Mouse (Mus musculus) midbrain, embryonic 13.5 days (tissue): ENCODE measurements at regions not wholly inside any gene's neighbourhood (a gene's known extent, or its start where the extent isn't known, plus 50 kb on each side); places are given as distances from the start of the nearest gene placed in this dataset.

Source experiments
- ATAC-seq: fragments of 200-750 bp; cut with Nextera tagmentation; 2 replicates; pipeline ENCODE4 v1.8.0; 2017; ENCODE audit warnings: mild to moderate bottlenecking, moderate TSS enrichment, moderate library complexity
- H3K27ac ChIP-seq: fragments of 300-500 bp; sonication (generic); 2 replicates; pipeline ENCODE4 v1.5.1; 2015; ENCODE audit warnings: inconsistent platforms, mild to moderate bottlenecking, moderate library complexity
- H3K27me3 ChIP-seq: fragments of 300-500 bp; sonication (generic); 2 replicates; pipeline ENCODE4 v1.6.1; 2015; ENCODE audit warnings: mild to moderate bottlenecking, inconsistent platforms
- H3K36me3 ChIP-seq: fragments of 300-500 bp; sonication (generic); 2 replicates; pipeline ENCODE4 v1.6.1; 2015; ENCODE audit warnings: mild to moderate bottlenecking, inconsistent platforms
- H3K4me1 ChIP-seq: fragments of 300-500 bp; sonication (generic); replicated peaks from 2 replicates; pipeline ENCODE4 v1.6.1; 2015; ENCODE audit warnings: inconsistent platforms
- H3K4me2 ChIP-seq: fragments of 300-500 bp; sonication (generic); replicated peaks from 2 replicates; pipeline ENCODE4 v1.6.1; 2015; ENCODE audit warnings: moderate library complexity, mild to moderate bottlenecking, inconsistent platforms
- H3K4me3 ChIP-seq: fragments of 300-500 bp; sonication (generic); replicated peaks from 2 replicates; pipeline ENCODE4 v1.5.1; 2015; ENCODE audit warnings: mild to moderate bottlenecking, inconsistent platforms
- H3K9ac ChIP-seq: fragments of 300-500 bp; sonication (generic); replicated peaks from 2 replicates; pipeline ENCODE4 v1.6.1; 2015; ENCODE audit warnings: mild to moderate bottlenecking, inconsistent platforms
- H3K9me3 ChIP-seq: fragments of 300-500 bp; sonication (generic); 2 replicates; pipeline ENCODE4 v1.6.1; 2016; ENCODE audit warnings: mild to moderate bottlenecking, inconsistent platforms
- WGBS: fragments of 180-500 bp; shearing (Covaris S2); methylation state at CpG from one replicate; pipeline ENCODE4 v1.1.7; 2015; 5-methylcytosine and 5-hydroxymethylcytosine counted together

DNA sequence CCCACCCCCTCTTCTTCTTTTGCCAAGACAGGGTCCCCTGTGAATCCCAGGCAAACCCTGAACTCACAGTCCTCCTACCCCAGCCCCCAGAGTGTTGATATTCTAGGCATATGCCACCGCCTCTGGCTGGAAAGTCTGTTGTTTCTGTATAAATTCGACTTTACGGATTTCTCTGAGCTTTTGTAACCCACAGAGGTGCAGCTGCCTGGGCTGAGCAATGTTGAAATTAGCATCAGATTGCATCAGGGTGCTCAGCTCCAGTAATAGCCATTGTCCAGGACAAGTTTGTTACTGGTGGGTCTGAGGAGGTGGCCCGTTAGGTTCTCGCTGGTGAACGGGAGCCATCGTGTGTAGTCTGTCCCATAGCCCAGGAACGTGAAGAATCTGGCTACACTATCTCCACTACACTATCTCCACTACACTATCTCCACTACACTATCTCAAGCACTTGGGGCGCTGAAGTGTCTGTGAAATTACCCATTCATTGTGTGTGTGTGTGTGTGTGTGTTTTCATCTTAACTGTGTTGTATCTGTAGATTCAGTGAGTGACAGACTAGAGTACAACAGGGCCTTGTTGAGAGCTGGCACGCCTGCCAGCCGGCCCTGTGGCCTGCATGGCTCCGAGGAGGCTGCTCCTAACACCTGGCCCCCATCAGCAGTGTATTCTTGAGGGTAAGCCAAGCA lies 92.4 kb upstream of the Hnrnpk start:
- 68% methylated on average over 12 of the region's 12 CpGs for WGBS
- H3K9ac ChIP-seq = no peak overlapping the region
- peaks cover 10% of the 10 kb centered on the region for H3K4me1 ChIP-seq
- peak; percentile 67; the same call in 1 of the 2 replicates for ATAC-seq
- no peaks in the 10 kb centered on the region for H3K36me3 ChIP-seq
- no peaks in the 10 kb centered on the region for H3K27me3 ChIP-seq
- no peak overlapping the region for H3K4me3 ChIP-seq
- H3K9me3 ChIP-seq = no peaks in the 10 kb centered on the region
- no peak overlapping the region for H3K4me2 ChIP-seq
- H3K27ac ChIP-seq = no peak overlapping the region

DNA sequence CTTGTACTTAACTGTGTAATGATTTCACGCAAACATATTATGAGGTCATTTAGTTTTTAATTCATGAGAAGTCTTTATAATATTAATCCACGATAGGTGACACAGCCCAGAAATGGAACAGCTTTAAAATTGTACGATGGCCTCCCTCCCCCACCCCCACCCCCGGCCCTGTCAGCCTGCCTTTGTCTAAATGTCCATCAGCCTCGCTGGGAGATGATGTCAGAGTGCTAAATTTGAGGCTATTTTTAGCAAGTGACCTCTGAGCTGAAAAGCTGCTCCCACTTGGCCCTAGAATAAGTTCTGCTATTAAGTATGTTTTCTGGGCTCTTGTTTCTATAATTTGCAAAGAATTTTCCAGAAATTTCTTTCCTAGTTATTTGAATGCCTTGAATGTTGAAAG lies 91.6 kb upstream of the Hnrnpk start:
- no peak overlapping the region for H3K4me2 ChIP-seq
- 48% methylated on average over 5 of the region's 5 CpGs for WGBS
- peaks cover 10% of the 10 kb centered on the region for H3K4me1 ChIP-seq
- no peak overlapping the region for H3K27ac ChIP-seq
- H3K9me3 ChIP-seq = no peaks in the 10 kb centered on the region
- H3K4me3 ChIP-seq = no peak overlapping the region
- H3K9ac ChIP-seq = no peak overlapping the region
- ATAC-seq = no peak
- H3K27me3 ChIP-seq = no peaks in the 10 kb centered on the region
- no peaks in the 10 kb centered on the region for H3K36me3 ChIP-seq

DNA sequence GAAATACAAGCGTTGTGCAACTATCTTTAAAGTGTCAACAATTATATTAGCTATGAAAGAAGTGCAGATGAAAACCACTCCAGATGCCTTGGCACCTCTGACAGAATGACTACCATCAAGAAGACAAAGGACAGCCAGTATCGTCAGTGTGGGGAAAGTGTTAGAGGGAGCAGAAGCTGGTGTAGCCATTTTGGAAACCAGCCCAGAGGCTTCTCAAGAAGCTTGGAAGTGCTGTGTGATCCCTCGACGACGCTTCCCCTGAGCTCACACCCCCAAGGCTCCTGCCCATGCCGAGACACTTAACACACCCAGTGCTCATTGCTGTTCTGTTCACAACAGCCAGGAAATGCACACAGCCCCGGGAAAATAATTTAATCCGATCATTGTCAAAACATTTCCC lies 87.7 kb upstream of the Hnrnpk start:
- ATAC-seq = no peak
- H3K4me3 ChIP-seq = no peak overlapping the region
- H3K27ac ChIP-seq = no peak overlapping the region
- no peaks in the 10 kb centered on the region for H3K36me3 ChIP-seq
- no peak overlapping the region for H3K4me2 ChIP-seq
- H3K4me1 ChIP-seq = peaks cover 10% of the 10 kb centered on the region
- H3K9me3 ChIP-seq = no peaks in the 10 kb centered on the region
- WGBS = 70% methylated on average over 8 of the region's 8 CpGs
- no peak overlapping the region for H3K9ac ChIP-seq
- no peaks in the 10 kb centered on the region for H3K27me3 ChIP-seq

DNA sequence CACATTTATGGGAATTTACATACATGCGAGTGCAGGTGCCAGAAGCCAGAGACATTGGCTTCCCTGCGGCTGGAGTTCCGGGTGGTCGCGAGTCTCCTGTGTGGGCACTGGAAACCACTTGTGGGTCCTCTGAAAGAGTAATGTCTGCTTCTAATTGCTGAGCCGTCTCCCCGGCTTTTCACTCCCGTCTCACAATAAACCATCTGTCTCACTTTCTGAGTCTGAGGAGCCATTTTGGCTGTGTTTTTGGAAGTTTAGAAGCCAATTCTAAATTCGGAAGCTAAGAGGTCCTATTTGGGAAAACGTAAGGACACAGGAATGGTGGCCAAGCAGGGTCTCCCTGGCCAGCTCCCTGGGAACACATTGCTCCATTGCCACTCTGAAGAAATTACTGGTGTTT lies 81.9 kb upstream of the Hnrnpk start:
- H3K4me3 ChIP-seq = no peak overlapping the region
- 79% methylated on average over 10 of the region's 10 CpGs for WGBS
- no peak for ATAC-seq
- H3K4me1 ChIP-seq = peaks cover 10% of the 10 kb centered on the region; the same call in 1 of the 2 replicates
- no peaks in the 10 kb centered on the region for H3K36me3 ChIP-seq
- no peaks in the 10 kb centered on the region for H3K9me3 ChIP-seq
- no peak overlapping the region for H3K9ac ChIP-seq
- H3K27ac ChIP-seq = no peak overlapping the region
- no peaks in the 10 kb centered on the region for H3K27me3 ChIP-seq
- H3K4me2 ChIP-seq = no peak overlapping the region

DNA sequence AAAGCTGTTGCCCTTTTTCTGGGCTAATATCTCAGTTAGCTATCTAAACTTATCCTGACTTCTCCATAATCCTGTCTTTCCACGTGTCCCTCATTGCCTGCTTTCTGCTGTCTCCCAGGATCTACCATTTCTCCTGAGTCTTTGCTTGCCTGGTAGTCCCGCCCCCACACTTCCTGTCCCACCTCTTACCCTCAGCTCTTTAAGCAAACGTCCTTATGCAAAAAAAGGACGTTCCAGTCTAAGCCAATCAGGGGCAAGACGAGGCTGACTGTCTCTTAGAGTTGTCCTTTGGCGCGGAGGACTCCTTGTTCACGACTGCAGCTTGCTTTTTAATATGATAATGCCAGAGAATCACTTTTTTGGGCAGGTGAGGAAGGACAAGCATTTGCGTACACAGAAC lies 79.6 kb upstream of the Hnrnpk start:
- Histone ChIP-seq H3K4me3 (no peak overlapping the region), H3K9me3 (no peaks in the 10 kb centered on the region), H3K9ac (no peak overlapping the region), H3K4me2 (no peak overlapping the region), H3K27ac (no peak overlapping the region), H3K36me3 (no peaks in the 10 kb centered on the region), H3K27me3 (no peaks in the 10 kb centered on the region), H3K4me1 (peaks cover 11% of the 10 kb centered on the region; the same call in 1 of the 2 replicates)
- WGBS = 69% methylated on average over 9 of the region's 9 CpGs
- no peak for ATAC-seq

DNA sequence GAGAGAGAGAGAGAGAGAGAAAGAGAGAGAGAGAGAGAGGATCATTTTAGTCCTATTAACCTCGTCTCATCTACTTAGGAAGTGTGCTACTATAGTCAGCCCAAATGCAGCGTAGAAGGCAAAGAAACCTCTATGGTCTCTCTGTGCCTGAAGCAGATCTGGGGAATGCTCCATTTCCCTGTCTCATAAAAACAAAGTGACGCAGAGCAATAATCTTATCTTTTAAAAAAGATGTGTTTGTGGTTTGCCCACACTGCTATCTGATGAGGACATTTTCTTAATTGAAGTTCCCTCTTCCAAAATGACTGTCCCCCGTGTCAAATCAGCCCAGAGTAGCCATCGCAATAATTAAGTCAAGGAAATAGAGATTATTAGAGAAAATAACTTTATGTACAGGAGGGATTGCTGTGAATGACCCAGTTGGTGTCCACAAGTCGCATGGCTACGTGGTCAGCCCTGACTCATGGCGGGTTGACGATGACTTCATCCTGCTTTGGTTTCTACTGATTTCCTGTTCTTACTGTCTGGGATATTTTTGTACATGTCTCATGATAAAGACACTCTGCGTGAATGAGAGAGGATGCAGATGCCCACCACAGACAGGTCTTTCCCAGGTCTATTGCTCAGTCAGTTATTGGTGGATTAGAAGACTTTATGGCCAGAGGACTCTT lies 77.9 kb upstream of the Hnrnpk start:
- no peak overlapping the region for H3K4me2 ChIP-seq
- H3K9me3 ChIP-seq = no peaks in the 10 kb centered on the region
- H3K27ac ChIP-seq = no peak overlapping the region
- WGBS = 79% methylated on average over 10 of the region's 10 CpGs
- no peak overlapping the region for H3K9ac ChIP-seq
- H3K36me3 ChIP-seq = no peaks in the 10 kb centered on the region
- ATAC-seq = no peak
- no peaks in the 10 kb centered on the region for H3K27me3 ChIP-seq
- H3K4me3 ChIP-seq = no peak overlapping the region
- H3K4me1 ChIP-seq = peaks cover 11% of the 10 kb centered on the region; the same call in 1 of the 2 replicates

DNA sequence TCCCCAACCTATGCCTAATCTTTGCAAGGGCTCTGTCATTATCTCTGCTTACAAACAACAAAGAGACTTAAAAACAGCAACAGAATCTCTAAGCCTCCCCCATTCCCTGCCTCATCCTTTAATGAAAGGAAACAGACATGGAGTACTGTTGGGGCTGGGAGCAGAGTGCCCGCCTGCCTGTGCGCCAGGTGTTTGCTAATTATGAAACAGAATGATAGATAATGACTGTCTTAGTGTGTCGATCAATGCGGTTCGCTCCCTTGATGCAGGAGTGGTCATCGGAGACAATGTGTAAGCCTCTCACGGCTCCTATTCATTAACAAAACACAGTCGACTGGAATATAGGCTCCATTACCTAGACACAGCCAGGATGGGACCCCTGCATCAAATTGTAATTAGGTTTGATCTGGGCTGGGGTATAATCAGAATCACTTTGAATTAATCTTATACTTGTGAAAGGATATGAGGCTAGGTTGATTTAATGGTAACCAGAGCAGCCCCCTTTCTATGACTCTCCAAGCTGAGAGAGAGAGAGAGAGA lies 77.3 kb upstream of the Hnrnpk start:
- no peaks in the 10 kb centered on the region for H3K36me3 ChIP-seq
- H3K9ac ChIP-seq = no peak overlapping the region
- H3K4me2 ChIP-seq = no peak overlapping the region
- H3K4me1 ChIP-seq = peaks cover 13% of the 10 kb centered on the region; the same call in 1 of the 2 replicates
- 51% methylated on average over 8 of the region's 8 CpGs for WGBS
- H3K9me3 ChIP-seq = no peaks in the 10 kb centered on the region
- H3K27ac ChIP-seq = no peak overlapping the region
- H3K27me3 ChIP-seq = no peaks in the 10 kb centered on the region
- no peak overlapping the region for H3K4me3 ChIP-seq
- peak; percentile 53; the same call in 1 of the 2 replicates for ATAC-seq

DNA sequence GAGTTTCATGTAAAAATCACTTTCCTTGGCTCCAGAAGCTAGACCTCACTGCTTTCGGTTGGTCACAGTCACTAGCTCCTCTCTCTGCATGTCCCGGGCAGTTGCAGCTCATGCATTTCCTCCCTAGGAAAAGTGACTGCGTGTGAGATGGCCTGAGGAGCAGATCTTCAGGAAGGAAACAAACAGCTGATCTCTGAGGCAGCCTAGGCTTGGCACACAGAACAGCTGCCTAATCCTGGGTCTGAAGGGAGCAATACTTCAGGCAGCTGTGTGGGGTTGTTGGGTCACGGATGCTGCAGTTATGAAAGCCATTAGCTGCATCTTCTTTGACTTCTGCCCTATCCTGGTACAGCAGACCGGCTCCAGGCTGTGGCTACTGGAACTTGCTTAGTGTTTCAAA lies 75.3 kb upstream of the Hnrnpk start:
- no peaks in the 10 kb centered on the region for H3K27me3 ChIP-seq
- H3K4me2 ChIP-seq = no peak overlapping the region
- H3K4me3 ChIP-seq = no peak overlapping the region
- no peak overlapping the region for H3K27ac ChIP-seq
- WGBS = 77% methylated on average over 5 of the region's 5 CpGs
- H3K9me3 ChIP-seq = no peaks in the 10 kb centered on the region
- peaks cover 13% of the 10 kb centered on the region; the same call in 1 of the 2 replicates for H3K4me1 ChIP-seq
- no peak overlapping the region for H3K9ac ChIP-seq
- ATAC-seq = no peak
- H3K36me3 ChIP-seq = no peaks in the 10 kb centered on the region

DNA sequence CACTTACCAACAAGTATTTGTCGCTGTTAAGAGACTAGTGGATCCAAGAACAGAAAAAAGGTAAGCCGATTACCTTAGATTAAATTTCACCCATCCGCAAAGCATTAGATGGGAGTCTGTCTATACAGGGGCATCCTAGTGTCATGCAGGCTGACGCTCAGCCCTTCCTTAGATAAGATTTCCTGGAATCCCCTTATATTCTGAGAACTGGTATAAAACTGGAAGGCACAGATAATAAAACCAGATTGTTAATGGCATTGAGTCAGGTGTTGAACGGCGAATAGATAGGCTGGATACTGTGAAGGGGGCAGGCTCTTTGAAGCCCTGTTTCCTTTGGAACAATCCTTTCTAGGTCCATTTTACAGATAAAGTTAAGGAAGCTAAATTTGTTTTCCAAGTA lies 74.1 kb upstream of the Hnrnpk start:
- Histone ChIP-seq H3K27ac (no peak overlapping the region), H3K9me3 (no peaks in the 10 kb centered on the region), H3K4me3 (no peak overlapping the region), H3K27me3 (peaks cover 6% of the 10 kb centered on the region), H3K36me3 (no peaks in the 10 kb centered on the region), H3K4me2 (no peak overlapping the region), H3K4me1 (peaks cover 16% of the 10 kb centered on the region; the same call in 1 of the 2 replicates), H3K9ac (no peak overlapping the region)
- no peak for ATAC-seq
- WGBS = 93% methylated on average over 6 of the region's 6 CpGs

DNA sequence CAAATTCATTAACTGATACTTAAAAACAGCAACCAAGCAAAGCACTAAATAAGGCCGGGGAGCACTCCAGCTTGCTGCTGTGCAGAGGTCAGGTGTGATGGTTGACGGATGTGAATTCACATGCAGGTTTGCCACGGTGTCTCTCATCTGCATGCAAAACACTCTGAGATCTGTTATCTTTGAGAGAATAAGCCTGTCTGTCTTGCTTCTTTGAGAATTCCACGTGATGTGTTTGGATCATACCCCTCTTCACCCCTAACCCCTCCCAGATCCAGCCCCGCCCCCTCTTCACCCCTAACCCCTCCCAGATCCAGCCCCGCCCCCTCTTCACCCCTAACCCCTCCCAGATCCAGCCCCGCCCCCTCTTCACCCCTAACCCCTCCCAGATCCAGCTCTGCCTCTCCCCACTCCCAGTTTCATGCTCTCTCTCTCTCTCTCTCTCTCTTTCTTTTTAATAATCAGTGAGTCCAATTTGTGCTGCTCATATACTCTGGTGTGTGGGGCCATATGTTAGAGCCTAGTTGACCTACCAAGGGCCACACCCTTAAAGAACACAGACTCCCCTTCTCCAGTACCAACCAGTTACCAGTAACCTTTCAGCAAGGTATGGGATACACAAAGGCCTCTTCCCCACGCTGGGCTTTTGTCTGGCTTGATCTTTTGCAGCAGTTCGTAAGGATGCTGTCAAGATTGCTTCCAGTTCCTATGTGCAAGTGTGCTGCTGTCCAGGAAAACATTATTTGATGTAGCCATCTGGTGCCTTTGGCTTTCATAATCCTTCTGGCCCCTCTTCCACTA lies 73.1 kb upstream of the Hnrnpk start:
- no peaks in the 10 kb centered on the region for H3K9me3 ChIP-seq
- peaks cover 10% of the 10 kb centered on the region for H3K27me3 ChIP-seq
- no peak for ATAC-seq
- peaks cover 22% of the 10 kb centered on the region for H3K4me1 ChIP-seq
- no peak overlapping the region for H3K9ac ChIP-seq
- no peak overlapping the region for H3K27ac ChIP-seq
- WGBS = 29% methylated on average over 9 of the region's 9 CpGs
- H3K4me3 ChIP-seq = no peak overlapping the region
- no peaks in the 10 kb centered on the region for H3K36me3 ChIP-seq
- H3K4me2 ChIP-seq = no peak overlapping the region

DNA sequence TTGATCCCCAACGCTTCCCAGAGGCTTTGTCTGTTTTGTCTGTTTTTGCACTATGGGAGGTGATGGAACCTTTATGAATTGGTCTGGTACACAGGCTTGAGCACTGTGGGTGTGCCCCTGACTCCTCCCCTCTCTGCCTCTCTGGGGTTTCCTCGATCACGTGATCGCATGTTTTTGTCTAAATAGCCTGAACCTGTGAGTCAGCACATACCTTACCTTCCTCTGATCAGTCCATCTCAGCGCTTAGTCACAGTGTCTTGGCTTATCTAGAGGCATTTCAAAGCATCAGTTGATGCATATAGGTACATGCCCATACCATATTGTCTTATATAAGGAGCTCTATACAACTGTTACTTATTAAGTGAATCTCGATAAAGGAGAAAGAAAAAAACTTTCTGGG lies 72.4 kb upstream of the Hnrnpk start:
- H3K9me3 ChIP-seq = no peaks in the 10 kb centered on the region
- H3K9ac ChIP-seq = no peak overlapping the region
- peaks cover 24% of the 10 kb centered on the region for H3K4me1 ChIP-seq
- no peaks in the 10 kb centered on the region for H3K36me3 ChIP-seq
- H3K27me3 ChIP-seq = peaks cover 14% of the 10 kb centered on the region
- 45% methylated on average over 6 of the region's 6 CpGs for whole genome bisulfite sequencing
- no peak for ATAC-seq
- no peak overlapping the region for H3K27ac ChIP-seq
- no peak overlapping the region for H3K4me3 ChIP-seq
- H3K4me2 ChIP-seq = no peak overlapping the region

DNA sequence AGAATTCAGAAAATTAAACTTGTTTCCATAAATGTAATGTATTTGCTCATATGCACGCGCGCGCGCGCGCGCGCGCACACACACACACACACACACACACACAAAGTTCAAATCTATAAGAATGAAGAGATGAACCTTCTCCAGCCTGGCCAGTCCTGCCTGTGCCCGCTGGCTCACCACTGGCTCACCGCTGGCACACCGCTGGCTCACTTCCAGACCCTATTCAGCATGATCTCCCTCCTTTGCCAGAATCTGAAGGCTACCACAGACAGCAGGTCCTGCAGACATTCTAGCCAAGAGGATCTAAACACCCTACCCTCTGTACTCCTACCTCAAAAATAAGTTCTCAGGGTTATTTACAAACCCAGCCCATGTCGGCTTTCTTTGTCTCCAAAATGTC lies 69.3 kb upstream of the Hnrnpk start:
- 0 out of 2 replicates have a peak, but pooled peaks cover 4% of the 10 kb centered on the region for H3K9me3 ChIP-seq
- H3K4me2 ChIP-seq = peak overlapping the region; percentile 58; the same call in 1 of the 2 replicates
- no peaks in the 10 kb centered on the region for H3K36me3 ChIP-seq
- peaks cover 17% of the 10 kb centered on the region for H3K27me3 ChIP-seq
- peaks cover 23% of the 10 kb centered on the region for H3K4me1 ChIP-seq
- 81% methylated on average over 14 of the region's 14 CpGs for WGBS
- no peak overlapping the region for H3K4me3 ChIP-seq
- H3K9ac ChIP-seq = no peak overlapping the region
- H3K27ac ChIP-seq = no peak overlapping the region
- ATAC-seq = no peak
